Mouse (Mus musculus) spleen, adult 2 months (tissue): ENCODE measurements around the gene Defb11.

Experiments used
- CTCF ChIP-seq: fragments of 200-500 bp; IDR thresholded peaks from 2 replicates; pipeline ENCODE4 v1.5.1; 2011; ENCODE audit warnings: mild to moderate bottlenecking, inconsistent platforms; ENCODE audit not compliant: insufficient read depth, insufficient read length, insufficient replicate concordance; ENCODE audit errors: extremely low read depth
- POLR2A ChIP-seq: fragments of 200-500 bp; IDR thresholded peaks from 2 replicates; pipeline ENCODE4 v1.6.1; 2011; ENCODE audit warnings: low read depth, low read length, inconsistent platforms

- no peak for TF ChIP-seq CTCF
- no peak for TF ChIP-seq POLR2A
Measured at GRCm38 (mm10) chr8:21915625-21916024, 9.4 kb upstream of the Defb11 start.
